Mouse (Mus musculus) liver, adult 2 months (tissue): Measurements from ENCODE around the gene Bmp7.

ENCODE experiments used
- CTCF ChIP-seq: fragments of 200-500 bp; IDR thresholded peaks from 2 replicates; pipeline ENCODE4 v1.5.1; 2011; ENCODE audit warnings: low read depth, low read length, control low read depth
- POLR2A ChIP-seq: fragments of 200-500 bp; IDR thresholded peaks from 2 replicates; pipeline ENCODE4 v1.6.1; 2011; ENCODE audit warnings: low read length, control low read depth; ENCODE audit not compliant: insufficient read depth; ENCODE audit errors: extremely low read depth

GRCm38 (mm10) chr2:172934420-172934788 lies 5.7 kb downstream of the Bmp7 start:
- no peak for TF ChIP-seq CTCF
- no peak for TF ChIP-seq POLR2A
